Mouse (Mus musculus) MEL (cell line): ENCODE data around the gene Olfr698. TPM values are rescaled to one million over a fixed set of nuclear protein-coding genes. Genes with fewer than 3 reads are reported as not detected.
"Not testable (repeated sequence)": the region's sequence is repeated elsewhere in the genome, so short reads cannot be mapped to it uniquely, and the experiment has no call there.

Experiments used
- DNase-seq: peaks from one replicate; pipeline ENCODE4 v3.0.0; 2011; ENCODE audit warnings: low read depth, low spot score
- H3K27ac ChIP-seq: 2 replicates; pipeline ENCODE4 v1.5.1; 2012; ENCODE audit warnings: low read depth, mild to moderate bottlenecking, control low read depth, low read length, moderate library complexity; ENCODE audit not compliant: control insufficient read depth
- H3K27me3 ChIP-seq, 2 experiments: fragments of 150-350 bp in 1 of 2; sonication (generic) in 1 of 2; 2 replicates each; pipeline ENCODE4 v1.6.1; 2012; ENCODE audit warnings: low read length in 2 of 2, mild to moderate bottlenecking in 2 of 2, improper control_type of control experiment in 1 of 2, moderate library complexity in 1 of 2; ENCODE audit not compliant: insufficient read depth in 2 of 2, control insufficient read depth in 1 of 2
- H3K36me3 ChIP-seq, 2 experiments: 2 replicates each; pipeline ENCODE4 v1.6.1; 2012 to 2014; ENCODE audit warnings: low read length in 2 of 2, improper control_type of control experiment in 1 of 2, inconsistent platforms in 1 of 2, mild to moderate bottlenecking in 1 of 2; ENCODE audit not compliant: insufficient read depth in 2 of 2, control insufficient read depth in 1 of 2
- H3K4me1 ChIP-seq, 2 experiments: fragments of 150-350 bp in 1 of 2; sonication (generic) in 1 of 2; 2 replicates each; pipeline ENCODE4 v1.6.1; 2012; ENCODE audit warnings: low read length in 2 of 2, improper control_type of control experiment in 1 of 2, mild to moderate bottlenecking in 1 of 2; ENCODE audit not compliant: insufficient read depth in 2 of 2, control insufficient read depth in 1 of 2
- H3K4me3 ChIP-seq, 2 experiments: fragments of 150-350 bp in 1 of 2; sonication (generic) in 1 of 2; 2 replicates each; pipeline ENCODE4 v1.5.1; 2012; ENCODE audit warnings: low read depth in 2 of 2, low read length in 2 of 2, mild to moderate bottlenecking in 2 of 2, moderate library complexity in 2 of 2, control low read depth in 1 of 2, improper control_type of control experiment in 1 of 2; ENCODE audit not compliant: control insufficient read depth in 1 of 2, insufficient read depth in 1 of 2
- H3K79me2 ChIP-seq: 2 replicates; pipeline ENCODE4 v1.6.1; 2012; ENCODE audit warnings: mild to moderate bottlenecking, low read length, moderate library complexity; ENCODE audit not compliant: control insufficient read depth, poor library complexity, insufficient read depth
- H3K9ac ChIP-seq: 2 replicates; pipeline ENCODE4 v1.6.1; 2012; ENCODE audit warnings: low read depth, mild to moderate bottlenecking, control low read depth, low read length, moderate library complexity; ENCODE audit not compliant: control insufficient read depth, poor library complexity, severe bottlenecking
- H3K9me3 ChIP-seq: fragments of 150-350 bp; sonication (generic); replicated peaks from 2 replicates; pipeline ENCODE4 v1.6.1; 2012; ENCODE audit warnings: mild to moderate bottlenecking, low read length, improper control_type of control experiment, moderate library complexity; ENCODE audit not compliant: insufficient read depth
- BHLHE40 ChIP-seq: IDR thresholded peaks from 2 replicates; pipeline ENCODE4 v1.6.1; 2012; ENCODE audit warnings: low read depth, mild to moderate bottlenecking, inconsistent platforms, low read length, improper control_type of control experiment, borderline replicate concordance
- CTCF ChIP-seq, 3 experiments: IDR thresholded peaks in 2 of 3; conservative IDR thresholded peaks in 1 of 3; 2 replicates each; pipeline ENCODE4 v1.5.1; 2011 to 2012; ENCODE audit warnings: low read length in 3 of 3, low read depth in 2 of 3, mild to moderate bottlenecking in 2 of 3, improper control_type of control experiment in 1 of 3, inconsistent platforms in 1 of 3, mixed read lengths in 1 of 3, moderate library complexity in 1 of 3; ENCODE audit not compliant: control insufficient read depth in 1 of 3, insufficient read depth in 1 of 3, poor library complexity in 1 of 3, severe bottlenecking in 1 of 3
- E2F4 ChIP-seq: IDR thresholded peaks from 2 replicates; pipeline ENCODE4 v1.6.1; 2011; ENCODE audit warnings: low read depth, low read length, improper control_type of control experiment, borderline replicate concordance
- EP300 ChIP-seq, 2 experiments: IDR thresholded peaks; 2 replicates each; pipeline ENCODE4 v1.6.1; 2011; ENCODE audit warnings: improper control_type of control experiment in 2 of 2, low read length in 2 of 2, low read depth in 1 of 2, mild to moderate bottlenecking in 1 of 2
- GABPA ChIP-seq: IDR thresholded peaks from 2 replicates; pipeline ENCODE4 v1.6.1; 2012; ENCODE audit warnings: low read depth, mild to moderate bottlenecking, inconsistent platforms, low read length, improper control_type of control experiment, moderate library complexity
- MAX ChIP-seq: IDR thresholded peaks from 2 replicates; pipeline ENCODE4 v1.6.1; 2011; ENCODE audit warnings: low read length, improper control_type of control experiment
- MAZ ChIP-seq: IDR thresholded peaks from 2 replicates; pipeline ENCODE4 v1.6.1; 2012; ENCODE audit warnings: low read depth, mild to moderate bottlenecking, inconsistent platforms, low read length, improper control_type of control experiment
- NELFE ChIP-seq: IDR thresholded peaks from 2 replicates; pipeline ENCODE4 v1.6.1; 2011; ENCODE audit warnings: low read depth, low read length, improper control_type of control experiment
- NRF1 ChIP-seq: IDR thresholded peaks from 2 replicates; pipeline ENCODE4 v1.6.1; 2014; ENCODE audit warnings: low read depth, mild to moderate bottlenecking, inconsistent platforms, low read length, improper control_type of control experiment, moderate library complexity; ENCODE audit not compliant: poor library complexity, insufficient read depth, severe bottlenecking
- RCOR1 ChIP-seq: IDR thresholded peaks from 2 replicates; pipeline ENCODE4 v1.6.1; 2012; ENCODE audit warnings: low read depth, mild to moderate bottlenecking, inconsistent platforms, low read length, improper control_type of control experiment
- SIN3A ChIP-seq: IDR thresholded peaks from 2 replicates; pipeline ENCODE4 v1.6.1; 2012; ENCODE audit warnings: low read length, improper control_type of control experiment, inconsistent platforms
- TBP ChIP-seq: IDR thresholded peaks from 2 replicates; pipeline ENCODE4 v1.8.0; 2011; ENCODE audit warnings: low read depth, low read length, improper control_type of control experiment
- TCF12 ChIP-seq: IDR thresholded peaks from 2 replicates; pipeline ENCODE4 v1.6.1; 2014; ENCODE audit warnings: low read depth, mild to moderate bottlenecking, inconsistent platforms, low read length, improper control_type of control experiment, moderate library complexity
- USF1 ChIP-seq: IDR thresholded peaks from 2 replicates; pipeline ENCODE4 v1.6.1; 2014; ENCODE audit warnings: low read depth, mild to moderate bottlenecking, inconsistent platforms, low read length, improper control_type of control experiment, moderate library complexity
- ZNF384 ChIP-seq: IDR thresholded peaks from 2 replicates; pipeline ENCODE4 v1.6.1; 2012; ENCODE audit warnings: low read depth, mild to moderate bottlenecking, inconsistent platforms, low read length, improper control_type of control experiment
- polyA plus RNA-seq, 2 experiments: library from polyadenylated mRNA; stranded (reverse) in 1 of 2; unstranded in 1 of 2; fragments of >175 nt in 1 of 2; fragments of >200 nt in 1 of 2; gene quantifications; 2 replicates each; pipeline versions ENCODE4 v1.2.1 to v1.2.4; 2012; ENCODE audit warnings: low replicate concordance in 2 of 2, low read depth in 1 of 2; ENCODE audit not compliant: insufficient read length in 2 of 2, insufficient read depth in 1 of 2, missing spikeins in 1 of 2
- total RNA-seq: library from RNA; depleted of rRNA; stranded (reverse); fragments of 300-350 nt; gene quantifications from 2 replicates; pipeline ENCODE4 v1.2.3, GENCODE M21; 2012

Gene Olfr698
- total and polyA plus RNA-seq, 3 experiments = not detected

GRCm38 (mm10) chr7:106788330-106788729 lies 33.1 kb upstream of the Olfr698 start:
- Histone ChIP-seq H3K4me1 (no peaks in the 10 kb centered on the region), H3K4me3 (no peak overlapping the region), H3K9me3 (no peaks in the 10 kb centered on the region), H3K27me3 (no peaks in the 10 kb centered on the region), H3K79me2 (no peaks in the 10 kb centered on the region), H3K27ac (no peak overlapping the region), H3K9ac (no peak overlapping the region), H3K36me3 (no peaks in the 10 kb centered on the region)
- TF ChIP-seq ZNF384 = no peak
- no peak for TF ChIP-seq CTCF (IDR thresholded peaks at IDR 0.05 in 2 of 3, conservative IDR thresholded peaks at IDR 0.05 in 1 of 3; ENCODE audit: control insufficient read depth in 1 of 3, insufficient read depth in 1 of 3, low read depth in 2 of 3, low read length in 3 of 3, poor library complexity in 1 of 3, severe bottlenecking in 1 of 3)
- no peak for TF ChIP-seq EP300 (IDR thresholded peaks at IDR 0.05; ENCODE audit: low read depth in 1 of 2, low read length in 2 of 2)
- no peak for TF ChIP-seq E2F4
- no peak for TF ChIP-seq RCOR1
- DNase-seq = no peak

GRCm38 (mm10) chr7:106761008-106761407 lies 5.8 kb upstream of the Olfr698 start:
- H3K27ac ChIP-seq, H3K4me3 ChIP-seq, H3K4me1 ChIP-seq, H3K36me3 ChIP-seq, DNase-seq, H3K79me2 ChIP-seq, H3K9me3 ChIP-seq, H3K27me3 ChIP-seq, H3K9ac ChIP-seq: not testable (repeated sequence)

GRCm38 (mm10) chr7:106758800-106759199 lies 3.6 kb upstream of the Olfr698 start:
- Histone ChIP-seq H3K27ac (no peak overlapping the region), H3K79me2 (no peaks in the 10 kb centered on the region), H3K27me3 (no peaks in the 10 kb centered on the region), H3K9ac (no peak overlapping the region), H3K4me1 (no peaks in the 10 kb centered on the region), H3K9me3 (no peaks in the 10 kb centered on the region), H3K36me3 (no peaks in the 10 kb centered on the region), H3K4me3 (no peak overlapping the region)
- no peak for DNase-seq
- no peak for TF ChIP-seq USF1
- TF ChIP-seq GABPA = no peak
- no peak for TF ChIP-seq TBP
- no peak for TF ChIP-seq BHLHE40
- no peak for TF ChIP-seq TCF12
- no peak for TF ChIP-seq MAX
- no peak for TF ChIP-seq NRF1
- TF ChIP-seq RCOR1 = no peak
- TF ChIP-seq MAZ = no peak
- no peak for TF ChIP-seq CTCF (IDR thresholded peaks at IDR 0.05 in 2 of 3, conservative IDR thresholded peaks at IDR 0.05 in 1 of 3; ENCODE audit: control insufficient read depth in 1 of 3, insufficient read depth in 1 of 3, low read depth in 2 of 3, low read length in 3 of 3, poor library complexity in 1 of 3, severe bottlenecking in 1 of 3)
- no peak for TF ChIP-seq NELFE
- TF ChIP-seq SIN3A = no peak
